Mouse (Mus musculus) liver, embryonic 14.5 days (tissue): ENCODE results near the gene Phc2. TPM values are rescaled to one million over a fixed set of nuclear protein-coding genes. Genes with fewer than 3 reads are reported as not detected.

Source experiments
- ATAC-seq: fragments of 200-750 bp; cut with Nextera tagmentation; 2 replicates; pipeline ENCODE4 v1.8.0; 2017; ENCODE audit warnings: moderate number of reproducible peaks, mild to moderate bottlenecking, moderate library complexity; ENCODE audit not compliant: insufficient read depth
- DNase-seq, 3 experiments: peaks; one replicate each; pipeline ENCODE4 v3.0.0-alpha.2; 2012 to 2013; ENCODE audit warnings: low read depth in 3 of 3, low spot score in 3 of 3
- H3K27ac ChIP-seq: fragments of 300-500 bp; sonication (generic); 2 replicates; pipeline ENCODE4 v1.5.1; 2014; ENCODE audit warnings: moderate library complexity, mild to moderate bottlenecking, control low read depth, inconsistent platforms
- H3K27me3 ChIP-seq: fragments of 300-500 bp; sonication (generic); 2 replicates; pipeline ENCODE4 v1.6.1; 2014; ENCODE audit warnings: mild to moderate bottlenecking, low read length, moderate library complexity; ENCODE audit not compliant: control insufficient read depth, insufficient read depth
- H3K36me3 ChIP-seq: fragments of 300-500 bp; sonication (generic); replicated peaks from 2 replicates; pipeline ENCODE4 v1.6.1; 2014; ENCODE audit warnings: low read depth; ENCODE audit not compliant: control insufficient read depth, insufficient read depth
- H3K4me1 ChIP-seq, 2 experiments: fragments of 200-500 bp in 1 of 2; fragments of 300-500 bp in 1 of 2; sonication (generic) in 1 of 2; replicated peaks; 2 replicates each; pipeline ENCODE4 v1.6.1; 2012 to 2014; ENCODE audit warnings: antibody characterized with exemption in 1 of 2, inconsistent platforms in 1 of 2, low read length in 1 of 2; ENCODE audit not compliant: control insufficient read depth in 2 of 2, insufficient read depth in 2 of 2
- H3K4me2 ChIP-seq: fragments of 300-500 bp; sonication (generic); 2 replicates; pipeline ENCODE4 v1.6.1; 2014; ENCODE audit warnings: low read depth, mild to moderate bottlenecking, control low read depth, moderate library complexity
- H3K4me3 ChIP-seq, 2 experiments: fragments of 200-500 bp in 1 of 2; fragments of 300-500 bp in 1 of 2; sonication (generic) in 1 of 2; 2 replicates each; pipeline ENCODE4 v1.5.1; 2012 to 2014; ENCODE audit warnings: low read depth in 2 of 2, low read length in 2 of 2, mild to moderate bottlenecking in 2 of 2, control low read depth in 1 of 2, inconsistent platforms in 1 of 2, moderate library complexity in 1 of 2; ENCODE audit not compliant: insufficient read depth in 1 of 2
- H3K9ac ChIP-seq: fragments of 300-500 bp; sonication (generic); replicated peaks from 2 replicates; pipeline ENCODE4 v1.6.1; 2014; ENCODE audit warnings: mild to moderate bottlenecking, control low read depth, moderate library complexity
- H3K9me3 ChIP-seq: fragments of 300-500 bp; sonication (generic); 2 replicates; pipeline ENCODE4 v1.6.1; 2016; ENCODE audit warnings: low read length, mixed read lengths; ENCODE audit not compliant: control insufficient read depth
- CTCF ChIP-seq: IDR thresholded peaks from 2 replicates; pipeline ENCODE4 v1.5.1; 2016; ENCODE audit warnings: antibody characterized with exemption, low read depth, control low read depth
- EP300 ChIP-seq: IDR thresholded peaks from 2 replicates; pipeline ENCODE4 v1.6.1; 2016; ENCODE audit warnings: antibody characterized with exemption, low read depth
- WGBS: fragments of 180-500 bp; shearing (Covaris S2); extraction: QIAGEN DNeasy Blood & Tissue Kit; methylation state at CpG from one replicate; pipeline ENCODE4 v1.1.7; 2014; ENCODE audit not compliant: insufficient replicate concordance; 5-methylcytosine and 5-hydroxymethylcytosine counted together
- polyA plus RNA-seq, 2 experiments: library from polyadenylated mRNA; depleted of rRNA in 1 of 2; stranded (reverse) in 1 of 2; unstranded in 1 of 2; fragments of >200 nt; fragmentation: Nextera tagmentation in 1 of 2; extraction: Ambion mirVana in 1 of 2; gene quantifications; 2 replicates each; pipeline versions ENCODE4 v1.2.1 to v1.2.3; 2012 to 2014

The Phc2 gene
- polyA plus RNA-seq, 2 experiments, result 8.8 to 17.1 TPM

GRCm38 (mm10) chr4:128715241-128716204 is 61.0 kb downstream of the Phc2 start:
- no peak overlapping the region for H3K9ac ChIP-seq
- DNase-seq (no peak), ATAC-seq (no peak)
- no peak overlapping the region for H3K4me2 ChIP-seq
- no peak for TF ChIP-seq CTCF
- no peak for TF ChIP-seq EP300
- H3K36me3 ChIP-seq, result no peaks in the 10 kb centered on the region
- peaks cover 0 to 14% of the 10 kb centered on the region in 2 experiments; a peak in 3 of 4 replicates for H3K4me1 ChIP-seq
- H3K27me3 ChIP-seq, result no peaks in the 10 kb centered on the region
- 51% methylated on average over 14 of the region's 14 CpGs for WGBS
- no peaks in the 10 kb centered on the region for H3K9me3 ChIP-seq
- no peak overlapping the region for H3K27ac ChIP-seq
- H3K4me3 ChIP-seq, result no peak overlapping the region

GRCm38 (mm10) chr4:128716279-128716678 is 61.8 kb downstream of the Phc2 start:
- H3K9ac ChIP-seq, result no peak overlapping the region
- DNase-seq, result no peak

GRCm38 (mm10) chr4:128716731-128717130 is 62.2 kb downstream of the Phc2 start:
- Histone ChIP-seq H3K36me3 (no peaks in the 10 kb centered on the region), H3K27me3 (no peaks in the 10 kb centered on the region), H3K27ac (no peak overlapping the region), H3K4me3 (no peak overlapping the region), H3K9me3 (no peaks in the 10 kb centered on the region), H3K4me2 (no peak overlapping the region), H3K4me1 (peaks cover 0 to 14% of the 10 kb centered on the region in 2 experiments; a peak in 3 of 4 replicates), H3K9ac (no peak overlapping the region)
- TF ChIP-seq EP300, result no peak
- no peak for TF ChIP-seq CTCF
- WGBS, result 71% methylated on average over 9 of the region's 9 CpGs
- ATAC-seq (no peak), DNase-seq (no peak)

More at GRCm38 (mm10) chr4:128716279-128716678, 61.8 kb downstream of the Phc2 start:
- peaks cover 0 to 14% of the 10 kb centered on the region in 2 experiments; a peak in 3 of 4 replicates for H3K4me1 ChIP-seq
- no peaks in the 10 kb centered on the region for H3K36me3 ChIP-seq
- no peak overlapping the region for H3K27ac ChIP-seq
- H3K4me3 ChIP-seq, result no peak overlapping the region
- no peak overlapping the region for H3K4me2 ChIP-seq
- H3K27me3 ChIP-seq, result no peaks in the 10 kb centered on the region
- no peak for ATAC-seq
- WGBS, result 50% methylated on average over 4 of the region's 4 CpGs
- TF ChIP-seq CTCF (no peak), EP300 (no peak)
- no peaks in the 10 kb centered on the region for H3K9me3 ChIP-seq

- H3K27ac ChIP-seq, result no peak overlapping the region
- TF ChIP-seq CTCF (no peak; the same call in 1 of the 2 replicates), EP300 (no peak)
- H3K4me1 ChIP-seq, result peaks cover 0 to 11% of the 10 kb centered on the region in 2 experiments; a peak in 2 of 4 replicates
- no peak overlapping the region for H3K9ac ChIP-seq
- no peaks in the 10 kb centered on the region for H3K36me3 ChIP-seq
- no peak overlapping the region for H3K4me2 ChIP-seq
- ATAC-seq, result peak; percentile 62
- H3K27me3 ChIP-seq, result no peaks in the 10 kb centered on the region
- DNase-seq, result no peak
- H3K4me3 ChIP-seq, result no peak overlapping the region
- no peaks in the 10 kb centered on the region for H3K9me3 ChIP-seq
- 8% methylated on average over 5 of the region's 5 CpGs for WGBS
Observed at GRCm38 (mm10) chr4:128720110-128720509, 65.6 kb downstream of the Phc2 start.

- Histone ChIP-seq H3K9me3 (no peaks in the 10 kb centered on the region), H3K27ac (no peak overlapping the region), H3K27me3 (no peaks in the 10 kb centered on the region), H3K9ac (no peak overlapping the region), H3K4me2 (no peak overlapping the region), H3K4me3 (no peak overlapping the region), H3K36me3 (no peaks in the 10 kb centered on the region), H3K4me1 (peaks cover 0 to 9% of the 10 kb centered on the region in 2 experiments; a peak in 2 of 4 replicates)
- ATAC-seq, result no peak
- no peak for DNase-seq
- TF ChIP-seq EP300 (no peak), CTCF (no peak)
- 79% methylated on average over 9 of the region's 9 CpGs for WGBS
Observed at GRCm38 (mm10) chr4:128721061-128721648, 66.7 kb downstream of the Phc2 start.
